Mouse (Mus musculus) testis, postnatal 10 days (tissue): ENCODE data around the gene Nipal1.

Experiments
- DNase-seq: peaks from one replicate; pipeline ENCODE4 v3.0.0; 2021; ENCODE audit warnings: low spot score

Nipal1 gene

GRCm38 (mm10) chr5:72665281-72665680 lies 17.7 kb downstream of the Nipal1 start:
- DNase-seq = peak; percentile 80

DNA sequence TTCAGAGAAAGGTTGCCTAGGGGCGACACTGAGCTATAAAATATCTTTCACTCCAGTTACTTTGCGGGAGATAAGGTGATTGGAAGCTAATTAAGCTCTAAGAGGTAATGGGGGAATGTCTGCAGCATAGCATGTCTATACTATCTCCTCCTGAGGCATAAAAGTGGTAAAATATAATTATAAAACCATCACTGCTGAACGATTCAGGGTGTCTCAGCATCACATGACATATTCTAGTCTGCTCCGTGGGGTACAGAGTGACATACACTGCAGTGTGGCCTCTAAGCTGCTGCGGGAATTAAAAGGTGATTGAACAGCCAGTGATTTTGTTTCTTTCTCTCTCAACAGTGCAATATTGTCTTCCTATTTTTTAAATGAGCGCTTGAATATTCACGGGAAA lies 18.8 kb downstream of the Nipal1 start:
- DNase-seq = no peak

- DNase-seq = no peak
These were observed 20.8 kb downstream of the Nipal1 start for GRCm38 (mm10) chr5:72668351-72668750.

GRCm38 (mm10) chr5:72671017-72671699 lies 23.6 kb downstream of the Nipal1 start:
- no peak for DNase-seq

DNA sequence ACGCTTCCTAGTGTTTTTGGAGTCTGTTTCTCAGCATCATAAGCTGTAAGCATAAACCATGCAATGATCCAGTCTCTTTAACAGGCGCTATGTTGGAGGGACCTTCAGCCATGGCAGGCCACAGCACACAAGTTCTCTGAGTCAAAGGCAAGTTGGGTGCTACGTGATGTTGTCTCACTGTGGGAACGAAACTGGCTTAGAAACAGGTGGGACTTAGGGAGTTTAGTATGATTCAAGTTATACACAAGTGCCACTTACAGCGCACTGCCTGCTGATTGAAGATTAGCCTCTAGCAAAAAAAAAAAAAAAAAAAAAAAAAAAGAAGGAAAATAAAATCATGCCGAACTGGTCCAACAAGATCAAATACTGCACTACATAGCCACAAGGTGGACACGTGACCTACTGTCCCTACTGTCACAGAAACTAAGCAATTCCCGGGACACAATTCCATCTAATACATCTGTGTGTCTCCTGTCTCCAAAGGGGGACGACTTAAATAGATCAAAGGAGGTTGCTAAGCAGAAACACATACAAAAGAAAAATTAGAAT lies 27.5 kb downstream of the Nipal1 start:
- no peak for DNase-seq

GRCm38 (mm10) chr5:72681451-72681850 lies 33.9 kb downstream of the Nipal1 start:
- no peak for DNase-seq

DNA sequence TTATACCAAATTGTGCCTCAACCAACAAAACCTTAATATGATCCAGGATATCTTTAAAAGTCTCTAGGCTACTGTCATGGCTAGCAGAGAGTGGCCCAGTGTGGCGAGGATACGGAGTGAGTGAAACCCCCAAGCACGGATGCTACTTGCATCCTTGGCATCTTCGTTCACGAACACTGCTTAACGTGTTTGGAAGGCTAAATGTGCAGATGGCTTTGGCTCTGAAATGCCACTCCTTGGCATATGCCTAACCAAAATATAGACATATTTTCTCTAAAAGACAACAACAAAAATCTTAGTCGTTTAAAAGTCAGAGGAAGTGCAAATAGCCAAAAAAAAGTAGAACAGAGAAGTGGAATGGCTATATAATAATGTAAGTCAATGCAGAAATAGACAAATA lies 42.0 kb downstream of the Nipal1 start:
- DNase-seq = no peak

DNA sequence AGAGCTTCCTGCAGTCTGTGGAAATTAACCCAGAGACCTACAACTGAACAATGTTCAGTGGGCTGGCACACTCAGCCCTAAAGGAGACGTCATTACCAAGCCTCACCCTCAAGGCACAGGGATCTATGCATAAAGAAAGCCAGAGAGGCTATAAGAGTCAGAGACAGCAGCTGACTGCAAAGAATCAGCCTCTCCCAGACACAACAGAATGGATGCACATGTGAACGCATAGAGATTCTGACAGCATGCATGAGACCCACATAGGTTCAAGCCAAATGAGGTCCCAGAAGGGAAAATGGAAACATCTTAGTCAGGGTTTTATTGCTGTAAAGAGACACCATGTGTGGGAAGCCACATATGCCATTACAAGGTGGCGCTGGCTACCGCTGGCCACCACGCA lies 42.9 kb downstream of the Nipal1 start:
- no peak for DNase-seq

DNA sequence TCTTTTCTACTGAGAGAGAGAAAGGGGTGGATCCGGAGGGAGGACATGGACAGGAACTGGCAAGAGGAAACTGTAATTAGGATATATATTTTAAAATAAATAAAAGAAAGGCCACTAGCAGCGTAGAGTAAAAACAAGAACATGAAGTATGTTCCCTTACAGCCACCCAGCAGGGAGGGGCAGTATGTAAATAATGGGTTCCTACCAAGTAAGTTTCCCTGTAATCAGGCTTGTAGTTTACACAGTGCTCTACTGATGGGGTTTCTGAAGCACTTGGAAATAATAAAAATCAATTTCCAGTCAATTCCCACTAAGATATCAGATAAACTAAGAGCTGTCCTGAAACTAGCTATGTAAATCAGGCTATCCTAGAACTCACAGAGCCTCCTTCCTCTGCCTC lies 47.1 kb downstream of the Nipal1 start:
- DNase-seq = no peak

GRCm38 (mm10) chr5:72696491-72696890 lies 48.9 kb downstream of the Nipal1 start:
- no peak for DNase-seq

DNA sequence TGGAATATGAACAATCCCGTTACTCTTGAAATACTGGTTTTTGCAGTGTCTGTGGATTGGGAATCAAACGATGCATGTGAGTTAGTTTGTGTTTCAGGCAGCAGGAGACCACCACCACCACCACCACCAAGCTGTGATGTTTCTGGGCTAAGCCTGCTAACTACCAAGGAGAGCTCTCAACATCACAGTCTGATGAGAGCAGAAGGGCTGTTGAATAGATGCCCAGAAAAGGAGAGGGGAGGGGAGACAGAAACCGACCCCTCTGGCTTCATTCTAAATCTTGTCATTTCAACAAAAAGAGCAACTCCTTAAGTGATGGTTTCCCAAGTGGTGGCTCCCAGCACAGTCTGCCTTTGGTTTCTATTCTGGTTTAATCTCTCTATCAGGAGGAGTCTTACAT lies 50.7 kb downstream of the Nipal1 start:
- DNase-seq = no peak

- DNase-seq = no peak
These were observed 51.4 kb downstream of the Nipal1 start for GRCm38 (mm10) chr5:72698818-72699499.

GRCm38 (mm10) chr5:72699500-72699818 lies 51.9 kb downstream of the Nipal1 start:
- DNase-seq = no peak

DNA sequence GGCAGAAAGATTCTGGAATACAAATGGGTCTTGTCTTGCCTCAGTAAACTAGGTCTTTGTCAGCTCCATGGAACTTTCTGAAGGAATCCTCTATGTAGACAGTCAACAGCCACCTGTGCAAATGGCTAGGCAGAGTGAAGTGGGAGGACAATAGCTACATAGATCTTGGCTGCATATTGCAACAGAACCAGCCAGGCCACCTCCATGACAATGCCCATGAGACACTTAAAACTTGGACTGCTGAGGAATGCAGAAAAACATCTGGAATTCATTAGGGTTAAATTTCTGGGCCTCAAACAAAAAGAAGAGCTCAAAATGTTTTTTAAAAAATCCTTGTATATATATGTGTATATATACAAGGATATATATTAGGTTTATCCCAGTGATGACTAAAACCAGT lies 54.6 kb downstream of the Nipal1 start:
- no peak for DNase-seq

DNA sequence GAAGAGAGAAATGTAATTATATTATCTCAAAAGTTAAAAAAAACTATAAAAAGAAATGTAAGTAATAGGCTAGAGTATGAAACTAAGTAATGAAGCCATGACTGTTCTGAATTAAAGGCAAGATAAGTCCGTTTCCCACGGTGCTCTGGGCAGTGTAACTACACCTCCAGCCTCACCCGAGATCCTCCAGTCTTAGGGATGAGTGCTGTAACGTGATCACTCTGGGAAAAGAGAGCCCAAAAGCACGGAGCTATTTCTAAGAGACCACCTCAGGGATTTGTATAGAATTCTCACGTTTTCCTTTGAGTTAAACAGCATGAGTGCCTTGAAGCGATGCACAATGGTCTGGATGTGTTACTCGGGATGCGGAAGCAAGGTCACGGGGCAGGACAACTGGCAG lies 58.5 kb downstream of the Nipal1 start:
- DNase-seq = no peak

DNA sequence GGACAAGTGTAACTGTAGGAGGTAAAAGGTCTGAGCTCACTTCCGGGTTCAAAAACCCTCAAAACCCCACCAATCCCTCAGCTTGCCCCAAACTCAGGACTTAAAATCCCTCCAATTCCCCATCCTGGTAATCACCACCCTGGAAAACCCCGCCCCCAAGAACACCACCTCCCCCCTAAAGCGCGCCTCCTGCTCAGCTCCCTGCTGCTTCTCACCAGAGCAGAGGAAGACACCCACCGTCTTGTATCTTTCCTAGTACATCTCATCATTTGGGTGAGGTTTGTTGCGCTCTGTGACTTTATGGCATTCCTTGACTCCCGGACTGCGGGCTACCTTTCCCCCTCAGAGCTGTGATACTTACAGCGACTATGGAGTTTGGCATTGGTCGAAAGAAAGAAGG lies 59.1 kb downstream of the Nipal1 start:
- DNase-seq = no peak

- no peak for DNase-seq
These were observed 61.9 kb downstream of the Nipal1 start for GRCm38 (mm10) chr5:72709451-72709850.

DNA sequence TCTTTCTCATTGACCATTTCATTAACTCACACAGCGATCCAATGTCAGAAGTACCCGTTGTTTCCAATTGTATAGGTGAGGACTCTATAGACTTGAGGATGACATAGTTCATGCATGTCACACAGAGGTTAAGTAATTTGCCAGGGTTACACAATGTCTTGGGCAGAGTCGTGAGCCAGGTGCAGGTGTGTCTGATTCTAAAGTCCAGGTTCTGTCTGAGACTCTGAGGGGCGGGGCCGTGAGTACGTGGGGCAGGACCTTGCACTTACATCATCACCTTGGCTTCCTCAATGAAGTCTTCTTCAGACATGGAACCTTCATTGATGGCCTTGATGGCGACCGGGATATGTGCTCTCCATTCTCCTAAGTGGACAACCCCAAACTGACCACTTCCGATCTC lies 62.4 kb downstream of the Nipal1 start:
- no peak for DNase-seq

DNA sequence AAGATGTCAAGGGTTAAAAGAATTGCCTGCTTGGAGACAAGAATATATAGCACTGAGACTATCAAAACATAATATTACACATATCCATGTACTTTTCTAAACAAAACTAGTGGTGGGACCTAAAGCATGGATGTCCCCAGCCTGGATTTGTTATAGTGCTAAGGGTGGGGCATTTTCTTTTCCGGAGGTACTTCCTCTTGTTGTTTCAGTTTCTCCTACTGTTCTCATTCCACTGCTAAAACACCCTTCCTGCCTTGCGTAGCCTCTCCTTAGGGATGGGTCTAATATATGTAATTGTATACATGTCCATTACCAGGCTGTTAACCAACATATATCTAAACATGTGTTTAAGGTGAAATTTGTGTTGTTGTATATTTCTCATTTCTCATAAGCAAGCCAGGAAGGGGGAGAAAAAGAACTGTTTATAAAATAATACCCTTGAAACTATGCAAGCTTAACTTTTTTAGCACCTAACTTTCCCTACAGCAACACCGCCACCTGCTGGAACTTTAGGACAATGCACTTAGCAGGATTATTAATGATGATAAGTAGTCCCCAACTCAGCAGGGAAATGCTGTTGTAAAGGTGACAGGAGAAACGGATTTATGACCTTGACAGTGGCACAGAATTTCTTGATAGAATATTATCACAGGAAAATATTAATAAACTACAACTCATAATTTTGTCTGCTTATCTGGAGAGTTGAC lies 63.1 kb downstream of the Nipal1 start:
- peak; percentile 84 for DNase-seq

DNA sequence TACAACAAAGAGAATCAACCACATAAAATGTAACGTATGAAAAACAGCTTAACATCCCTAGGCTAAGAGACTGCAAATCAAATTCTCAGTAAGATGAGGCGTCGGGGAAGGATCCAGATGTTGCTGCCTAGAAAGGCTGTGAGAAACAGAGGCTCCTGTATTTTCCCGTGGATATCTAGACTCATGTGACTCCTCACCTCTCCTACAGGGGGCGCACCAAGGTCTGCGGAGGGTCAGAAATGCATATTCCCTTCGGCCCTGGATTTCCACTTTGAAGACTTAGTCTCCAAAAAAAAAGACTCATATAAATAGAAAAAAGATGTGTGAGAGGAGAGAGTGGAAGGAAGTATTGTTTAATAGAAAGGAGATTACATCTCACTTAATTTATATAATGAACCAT lies 73.0 kb downstream of the Nipal1 start:
- DNase-seq = no peak
